Mouse (Mus musculus) lung, postnatal 0 days (tissue): ENCODE measurements at regions not wholly inside any gene's neighbourhood (a gene's known extent, or its start where the extent isn't known, plus 50 kb on each side); places are given as distances from the start of the nearest gene placed in this dataset.

Experiments used
- ATAC-seq: fragments of 200-750 bp; cut with Nextera tagmentation; 2 replicates; pipeline ENCODE4 v1.8.0; 2017; ENCODE audit warnings: moderate library complexity
- DNase-seq: peaks from one replicate; pipeline ENCODE4 v3.0.0-alpha.2; 2016; ENCODE audit warnings: low spot score
- H3K27ac ChIP-seq: fragments of 300-500 bp; sonication (generic); 2 replicates; pipeline ENCODE4 v1.5.1; 2014; ENCODE audit warnings: antibody characterized with exemption, mild to moderate bottlenecking, low read length, mixed read lengths
- H3K27me3 ChIP-seq: fragments of 300-500 bp; sonication (generic); replicated peaks from 2 replicates; pipeline ENCODE4 v1.6.1; 2014; ENCODE audit warnings: low read length, mixed read lengths; ENCODE audit not compliant: insufficient read depth
- H3K36me3 ChIP-seq: fragments of 300-500 bp; sonication (generic); 2 replicates; pipeline ENCODE4 v1.6.1; 2014; ENCODE audit warnings: low read length, mixed read lengths; ENCODE audit not compliant: insufficient read depth
- H3K4me1 ChIP-seq: fragments of 300-500 bp; sonication (generic); 2 replicates; pipeline ENCODE4 v1.6.1; 2014; ENCODE audit warnings: antibody characterized with exemption, low read depth, low read length, mixed read lengths; ENCODE audit not compliant: insufficient read depth
- H3K4me2 ChIP-seq: fragments of 300-500 bp; sonication (generic); replicated peaks from 2 replicates; pipeline ENCODE4 v1.6.1; 2014; ENCODE audit warnings: low read depth, mild to moderate bottlenecking, low read length, moderate library complexity, mixed read lengths
- H3K4me3 ChIP-seq: fragments of 300-500 bp; sonication (generic); 2 replicates; pipeline ENCODE4 v1.5.1; 2014; ENCODE audit warnings: low read depth, low read length
- H3K9ac ChIP-seq: fragments of 300-500 bp; sonication (generic); replicated peaks from 2 replicates; pipeline ENCODE4 v1.6.1; 2014; ENCODE audit warnings: low read depth, mild to moderate bottlenecking
- H3K9me3 ChIP-seq: fragments of 300-500 bp; sonication (generic); 2 replicates; pipeline ENCODE4 v1.6.1; 2016; ENCODE audit warnings: low read length, mixed read lengths
- CTCF ChIP-seq: IDR thresholded peaks from 2 replicates; pipeline ENCODE4 v1.5.1; 2016; ENCODE audit warnings: antibody characterized with exemption, mild to moderate bottlenecking
- EP300 ChIP-seq: IDR thresholded peaks from 2 replicates; pipeline ENCODE4 v1.6.1; 2016; ENCODE audit warnings: antibody characterized with exemption, mild to moderate bottlenecking, control low read depth
- WGBS: fragments of 180-500 bp; shearing (Covaris S2); extraction: QIAGEN DNeasy Blood & Tissue Kit; methylation state at CpG from one replicate; pipeline ENCODE4 v1.1.7; 2014; 5-methylcytosine and 5-hydroxymethylcytosine counted together

DNA sequence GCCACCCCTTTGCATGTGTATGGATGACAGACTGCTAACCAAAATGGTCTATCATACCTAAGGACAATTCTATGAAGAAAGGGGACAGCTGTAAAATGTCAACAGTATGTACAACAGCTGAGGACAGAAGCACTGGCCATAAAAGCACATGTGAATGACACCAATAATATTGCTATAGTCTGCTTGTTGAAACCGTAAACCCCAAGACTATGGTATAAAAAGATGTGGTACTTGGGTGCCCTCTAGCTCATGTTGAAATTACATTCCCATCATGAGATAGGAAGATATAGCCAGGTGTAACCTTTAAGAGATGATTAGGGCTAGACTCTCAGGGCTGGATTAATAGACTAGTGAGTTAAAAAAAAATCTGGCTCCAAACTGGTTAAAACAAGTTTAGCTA is 361.6 kb upstream of the Sptlc3 start:
- Histone ChIP-seq H3K4me2 (no peak overlapping the region), H3K9me3 (no peaks in the 10 kb centered on the region), H3K4me1 (no peaks in the 10 kb centered on the region), H3K27me3 (no peaks in the 10 kb centered on the region), H3K9ac (no peak overlapping the region), H3K27ac (no peak overlapping the region), H3K36me3 (no peaks in the 10 kb centered on the region), H3K4me3 (no peak overlapping the region)
- TF ChIP-seq EP300 (no peak), CTCF (peak; percentile 41)
- no peak for ATAC-seq
- 50% methylated on average over 1 of the region's 1 CpGs for WGBS
- DNase-seq: peak; percentile 25

DNA sequence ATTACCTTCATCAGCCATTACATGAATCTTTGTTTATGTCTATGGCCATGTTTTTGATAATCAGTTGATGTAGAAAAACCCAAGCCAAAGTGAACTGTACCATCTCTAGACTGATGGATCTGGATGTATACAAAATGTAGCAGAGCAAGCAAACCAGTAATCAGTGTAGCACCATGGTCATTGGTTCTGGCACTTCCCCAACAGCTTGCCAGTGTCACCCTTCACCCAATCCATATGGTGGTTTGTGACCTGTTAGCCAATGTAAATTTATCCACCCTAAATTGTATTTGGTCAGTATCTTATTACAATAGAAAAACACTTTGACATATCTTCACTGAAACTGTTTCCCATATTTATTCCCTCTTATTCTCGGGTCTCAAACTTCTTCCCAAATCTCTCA is 346.7 kb upstream of the Sptlc3 start:
- WGBS: 56% methylated on average over 1 of the region's 1 CpGs
- H3K27me3 ChIP-seq: no peaks in the 10 kb centered on the region
- H3K36me3 ChIP-seq: no peaks in the 10 kb centered on the region
- no peak overlapping the region for H3K9ac ChIP-seq
- DNase-seq (no peak), ATAC-seq (no peak)
- no peak overlapping the region for H3K4me2 ChIP-seq
- no peaks in the 10 kb centered on the region for H3K4me1 ChIP-seq
- H3K4me3 ChIP-seq: no peak overlapping the region
- no peak overlapping the region for H3K27ac ChIP-seq
- no peak for TF ChIP-seq EP300
- no peak for TF ChIP-seq CTCF
- H3K9me3 ChIP-seq: no peaks in the 10 kb centered on the region

DNA sequence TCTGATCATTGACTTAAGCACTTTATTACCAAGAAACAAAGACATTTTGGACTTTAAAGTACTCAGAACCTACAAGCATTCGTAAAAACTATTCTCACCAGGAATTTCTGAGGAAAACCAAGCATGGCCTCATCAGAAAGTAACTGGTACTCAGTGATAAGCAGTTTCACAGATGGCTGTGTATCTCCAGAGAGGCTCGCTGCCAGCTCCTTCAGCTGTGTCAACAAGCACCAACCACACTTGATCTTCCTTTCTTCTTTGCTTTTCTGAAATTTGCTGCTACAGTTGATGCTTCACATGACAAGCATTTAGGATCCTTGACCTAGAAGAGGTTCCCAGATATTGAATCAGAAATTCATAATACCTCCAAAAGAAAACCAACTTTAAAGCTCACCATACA is 314.1 kb upstream of the Sptlc3 start:
- H3K36me3 ChIP-seq: no peaks in the 10 kb centered on the region
- WGBS: 48% methylated on average over 2 of the region's 2 CpGs
- no peak for TF ChIP-seq CTCF
- no peak for TF ChIP-seq EP300

DNA sequence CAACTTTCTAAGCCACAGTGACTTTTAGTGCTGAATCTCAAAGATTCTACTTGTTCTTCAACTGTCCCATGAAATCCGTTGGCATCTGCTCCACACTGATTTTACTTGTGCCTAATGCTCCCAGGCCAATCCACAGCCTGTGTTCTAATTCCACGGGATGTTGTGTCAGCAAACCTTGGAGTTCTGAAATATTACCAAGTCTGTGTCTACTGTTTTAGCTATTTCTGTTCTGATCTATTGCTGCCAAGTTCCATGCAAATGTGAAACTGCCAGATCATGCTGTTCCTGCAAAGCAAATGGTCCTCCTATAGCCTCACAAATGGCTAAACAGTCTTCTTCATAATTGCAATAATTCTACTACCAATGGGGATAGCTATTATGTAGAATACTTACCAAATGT is 295.4 kb upstream of the Sptlc3 start:
- Histone ChIP-seq H3K36me3 (no peaks in the 10 kb centered on the region), H3K9ac (no peak overlapping the region), H3K27ac (no peak overlapping the region), H3K9me3 (no peaks in the 10 kb centered on the region), H3K4me3 (no peak overlapping the region), H3K4me1 (no peaks in the 10 kb centered on the region), H3K4me2 (no peak overlapping the region), H3K27me3 (no peaks in the 10 kb centered on the region)
- ATAC-seq: no peak
- no peak for DNase-seq
- no peak for TF ChIP-seq EP300
- no peak for TF ChIP-seq CTCF
- WGBS: 61% methylated on average over 2 of the region's 2 CpGs

More for the DNA sequence above, 314.1 kb upstream of the Sptlc3 start:
- no peak overlapping the region for H3K4me3 ChIP-seq
- ATAC-seq: no peak
- no peaks in the 10 kb centered on the region for H3K9me3 ChIP-seq
- DNase-seq: no peak
- no peak overlapping the region for H3K27ac ChIP-seq
- H3K27me3 ChIP-seq: no peaks in the 10 kb centered on the region
- no peaks in the 10 kb centered on the region for H3K4me1 ChIP-seq
- H3K9ac ChIP-seq: no peak overlapping the region
- H3K4me2 ChIP-seq: no peak overlapping the region

DNA sequence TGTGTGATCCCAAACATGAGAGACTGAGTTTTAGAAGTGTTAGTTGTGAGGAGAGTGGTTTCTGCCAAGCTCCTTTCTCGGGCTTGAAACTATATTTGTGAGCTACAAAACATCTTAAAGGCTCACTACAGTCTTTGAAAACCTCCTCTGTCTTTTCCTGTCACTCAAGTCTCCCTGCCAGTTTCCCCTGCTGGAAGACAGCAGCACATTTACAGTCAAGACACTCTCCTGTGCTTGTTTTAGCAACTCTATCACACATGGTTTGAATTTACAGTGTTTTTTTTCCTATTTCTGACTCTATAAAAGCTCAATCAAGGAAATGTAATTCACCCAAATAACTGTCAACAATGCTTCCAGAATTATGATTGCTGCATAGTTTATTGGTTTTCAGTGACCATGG is 286.1 kb upstream of the Sptlc3 start:
- Histone ChIP-seq H3K27ac (no peak overlapping the region), H3K4me2 (no peak overlapping the region), H3K9me3 (no peaks in the 10 kb centered on the region), H3K27me3 (no peaks in the 10 kb centered on the region), H3K36me3 (no peaks in the 10 kb centered on the region), H3K4me1 (no peaks in the 10 kb centered on the region), H3K4me3 (no peak overlapping the region), H3K9ac (no peak overlapping the region)
- WGBS: 24% methylated on average over 1 of the region's 1 CpGs
- TF ChIP-seq CTCF: no peak
- ATAC-seq: no peak
- no peak for DNase-seq

DNA sequence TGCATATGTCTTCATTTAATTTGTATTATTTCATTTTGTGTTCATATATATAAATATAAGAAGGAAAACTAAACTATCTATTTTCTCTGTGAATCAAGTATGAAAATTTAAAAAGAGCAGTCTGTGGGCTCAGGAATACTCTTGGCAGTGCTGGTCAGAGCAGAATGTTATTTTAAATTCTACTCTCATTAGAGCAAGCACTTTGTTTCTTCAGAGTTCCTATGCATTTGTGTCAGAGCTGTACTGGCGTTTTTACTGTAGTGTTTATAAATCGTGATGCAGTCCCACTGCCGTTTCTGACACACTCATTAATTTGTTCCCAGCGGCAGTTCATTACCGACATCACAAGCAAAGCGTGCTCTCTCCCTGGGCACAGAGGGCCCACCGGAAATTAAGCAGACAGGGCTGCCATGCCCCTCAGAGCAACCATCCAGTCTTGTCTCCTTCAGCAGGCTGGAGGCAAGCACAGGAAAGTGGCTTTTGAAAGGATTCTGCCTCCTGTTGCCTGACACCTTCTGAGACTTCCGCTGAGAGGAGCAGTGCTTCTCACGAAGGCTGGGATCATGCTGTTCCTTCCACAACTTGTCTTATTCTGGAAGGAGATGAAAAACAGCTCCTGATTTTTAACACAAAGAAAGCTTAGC is 272.8 kb upstream of the Sptlc3 start:
- ATAC-seq: peak; percentile 37
- Histone ChIP-seq H3K4me3 (no peak overlapping the region), H3K9me3 (no peaks in the 10 kb centered on the region), H3K27me3 (no peaks in the 10 kb centered on the region), H3K9ac (no peak overlapping the region), H3K27ac (no peak overlapping the region), H3K4me2 (no peak overlapping the region; the same call in 1 of the 2 replicates), H3K4me1 (no peaks in the 10 kb centered on the region), H3K36me3 (no peaks in the 10 kb centered on the region)
- TF ChIP-seq CTCF: no peak
- TF ChIP-seq EP300: no peak
- WGBS: 32% methylated on average over 9 of the region's 9 CpGs
- DNase-seq: peak; percentile 23

DNA sequence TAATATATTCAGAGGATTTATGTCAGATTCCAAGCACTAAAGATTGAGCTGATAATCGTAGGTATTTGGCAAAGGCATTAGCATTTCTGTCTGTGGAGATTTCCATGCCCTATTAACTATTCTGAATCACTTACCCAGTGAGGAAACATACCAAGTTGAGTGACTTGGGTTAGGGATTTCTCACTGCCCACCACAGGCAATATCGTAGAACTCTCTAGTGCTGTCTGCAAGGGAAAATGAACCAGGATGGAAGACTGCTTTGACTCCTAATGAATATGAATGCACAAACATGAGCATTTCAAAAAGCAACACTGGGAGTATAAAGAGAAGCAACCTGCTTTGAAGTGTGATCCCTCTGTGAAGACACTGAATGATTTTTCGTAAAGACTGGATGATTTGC is 263.3 kb upstream of the Sptlc3 start:
- TF ChIP-seq EP300: no peak
- TF ChIP-seq CTCF: no peak
- no peak overlapping the region for H3K4me3 ChIP-seq
- H3K4me1 ChIP-seq: no peaks in the 10 kb centered on the region
- 71% methylated on average over 3 of the region's 3 CpGs for WGBS
- DNase-seq (no peak), ATAC-seq (no peak)
- no peaks in the 10 kb centered on the region for H3K27me3 ChIP-seq
- no peaks in the 10 kb centered on the region for H3K36me3 ChIP-seq
- H3K9ac ChIP-seq: no peak overlapping the region
- no peak overlapping the region for H3K27ac ChIP-seq
- no peaks in the 10 kb centered on the region for H3K9me3 ChIP-seq
- no peak overlapping the region for H3K4me2 ChIP-seq
